Mouse (Mus musculus) hindbrain, embryonic 16.5 days (tissue): ENCODE results near the gene Mapkap1. TPM values are rescaled to one million over a fixed set of nuclear protein-coding genes. Genes with fewer than 3 reads are reported as not detected.
A peak's percentile ranks its signal among the peaks of the same experiment; 100 is the strongest.

Experiments used
- ATAC-seq: fragments of 200-750 bp; cut with Nextera tagmentation; 2 replicates; pipeline ENCODE4 v1.8.0; 2017; ENCODE audit warnings: moderate TSS enrichment, moderate library complexity
- H3K27ac ChIP-seq: fragments of 300-500 bp; sonication (generic); 2 replicates; pipeline ENCODE4 v1.5.1; 2014; ENCODE audit warnings: low read depth, mild to moderate bottlenecking, control low read depth, low read length, moderate library complexity
- H3K27me3 ChIP-seq: fragments of 300-500 bp; sonication (generic); replicated peaks from 2 replicates; pipeline ENCODE4 v1.6.1; 2014; ENCODE audit warnings: low read length; ENCODE audit not compliant: control insufficient read depth, insufficient read depth
- H3K36me3 ChIP-seq: fragments of 300-500 bp; sonication (generic); 2 replicates; pipeline ENCODE4 v1.6.1; 2014; ENCODE audit warnings: mild to moderate bottlenecking, low read length, moderate library complexity, mixed read lengths; ENCODE audit not compliant: control insufficient read depth, insufficient read depth
- H3K4me1 ChIP-seq: fragments of 300-500 bp; sonication (generic); 2 replicates; pipeline ENCODE4 v1.6.1; 2014; ENCODE audit warnings: low read depth, low read length; ENCODE audit not compliant: control insufficient read depth, insufficient read depth
- H3K4me2 ChIP-seq: fragments of 300-500 bp; sonication (generic); 2 replicates; pipeline ENCODE4 v1.6.1; 2014; ENCODE audit warnings: mild to moderate bottlenecking, low read length, control low read depth, moderate library complexity
- H3K4me3 ChIP-seq: fragments of 300-500 bp; sonication (generic); 2 replicates; pipeline ENCODE4 v1.5.1; 2014; ENCODE audit warnings: mild to moderate bottlenecking, low read length, control low read depth, moderate library complexity
- H3K9ac ChIP-seq: fragments of 300-500 bp; sonication (generic); 2 replicates; pipeline ENCODE4 v1.6.1; 2014; ENCODE audit warnings: low read depth, mild to moderate bottlenecking, control low read depth, low read length, moderate library complexity
- H3K9me3 ChIP-seq: fragments of 300-500 bp; sonication (generic); 2 replicates; pipeline ENCODE4 v1.6.1; 2014; ENCODE audit warnings: mild to moderate bottlenecking, low read length, moderate library complexity; ENCODE audit not compliant: control insufficient read depth
- WGBS: fragments of 180-500 bp; shearing (Covaris S2); extraction: QIAGEN DNeasy Blood & Tissue Kit; methylation state at CpG from one replicate; pipeline ENCODE4 v1.1.7; 2014; 5-methylcytosine and 5-hydroxymethylcytosine counted together
- polyA plus RNA-seq: library from polyadenylated mRNA; unstranded; fragments of >200 nt; fragmentation: Nextera tagmentation; extraction: Ambion mirVana; gene quantifications from 2 replicates; pipeline ENCODE4 v1.2.1, GENCODE M21; 2015

Gene Mapkap1
- polyA plus RNA-seq, 1 experiment from 2014 or later: 94.3 TPM

DNA sequence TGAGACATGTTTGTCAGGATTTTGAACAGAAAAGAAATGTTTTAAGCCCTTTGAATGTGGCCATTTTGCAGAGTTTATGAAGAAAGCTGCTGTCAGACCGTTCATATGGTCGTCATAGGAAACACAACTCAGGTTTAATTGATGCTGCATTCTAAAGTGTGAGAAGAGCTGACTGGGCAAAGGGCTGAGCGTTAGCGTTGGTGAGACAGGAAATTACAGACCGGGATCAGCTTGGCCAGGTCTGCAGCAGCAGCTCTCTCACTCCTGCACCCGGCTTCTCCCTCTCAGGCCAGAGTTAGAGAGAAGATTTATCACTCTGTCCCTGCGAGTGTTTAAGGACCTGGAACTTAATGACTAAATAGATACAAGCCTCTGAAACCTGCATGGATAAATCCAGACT, 194.2 kb downstream of the Mapkap1 start:
- no peaks in the 10 kb centered on the region for H3K9me3 ChIP-seq
- WGBS: 15% methylated on average over 7 of the region's 7 CpGs
- no peak overlapping the region for H3K4me3 ChIP-seq
- peak overlapping the region; percentile 38 for H3K9ac ChIP-seq
- H3K27me3 ChIP-seq: no peaks in the 10 kb centered on the region
- H3K36me3 ChIP-seq: no peaks in the 10 kb centered on the region
- no peak overlapping the region for H3K4me2 ChIP-seq
- ATAC-seq: no peak
- peaks cover 18% of the 10 kb centered on the region for H3K4me1 ChIP-seq
- no peak overlapping the region for H3K27ac ChIP-seq

DNA sequence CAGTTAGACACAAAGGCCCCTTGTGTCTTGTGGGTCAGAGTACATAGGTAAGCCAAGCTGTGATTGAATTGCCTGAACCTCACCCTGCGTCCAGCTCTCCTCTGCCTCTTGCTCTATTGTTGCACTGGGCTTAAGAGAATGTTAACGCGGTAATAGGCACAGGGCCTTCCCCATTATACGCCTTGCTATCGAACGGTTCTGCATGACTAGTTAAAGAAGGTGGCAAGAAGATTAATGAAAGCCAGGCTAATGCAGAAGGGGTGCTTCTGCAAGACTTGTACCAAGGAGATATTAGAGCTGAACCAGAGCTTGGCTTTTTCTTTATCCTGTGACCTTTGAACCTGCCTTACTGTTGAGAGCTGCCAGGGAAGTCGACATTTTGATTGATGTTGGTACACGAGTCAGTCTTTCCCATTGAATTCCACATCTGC, 195.6 kb downstream of the Mapkap1 start:
- no peaks in the 10 kb centered on the region for H3K9me3 ChIP-seq
- no peak overlapping the region for H3K4me3 ChIP-seq
- WGBS: 16% methylated on average over 8 of the region's 8 CpGs
- no peak for ATAC-seq
- no peak overlapping the region for H3K27ac ChIP-seq
- peaks cover 18% of the 10 kb centered on the region for H3K4me1 ChIP-seq
- no peak overlapping the region for H3K9ac ChIP-seq
- H3K4me2 ChIP-seq: no peak overlapping the region
- H3K27me3 ChIP-seq: no peaks in the 10 kb centered on the region
- H3K36me3 ChIP-seq: no peaks in the 10 kb centered on the region

GRCm38 (mm10) chr2:34602896-34603295, 196.3 kb downstream of the Mapkap1 start:
- Histone ChIP-seq H3K36me3 (no peaks in the 10 kb centered on the region), H3K27ac (no peak overlapping the region), H3K4me2 (no peak overlapping the region), H3K4me3 (no peak overlapping the region), H3K27me3 (no peaks in the 10 kb centered on the region), H3K9me3 (no peaks in the 10 kb centered on the region), H3K4me1 (peaks cover 18% of the 10 kb centered on the region), H3K9ac (no peak overlapping the region)
- WGBS: 64% methylated on average over 3 of the region's 3 CpGs
- no peak for ATAC-seq

- no peak overlapping the region for H3K9ac ChIP-seq
- H3K4me2 ChIP-seq: no peak overlapping the region
- peak; percentile 45; the same call in 1 of the 2 replicates for ATAC-seq
- H3K4me3 ChIP-seq: no peak overlapping the region
- 39% methylated on average over 14 of the region's 14 CpGs for WGBS
- no peak overlapping the region for H3K27ac ChIP-seq
- no peaks in the 10 kb centered on the region for H3K27me3 ChIP-seq
- H3K4me1 ChIP-seq: peaks cover 18% of the 10 kb centered on the region
- H3K36me3 ChIP-seq: no peaks in the 10 kb centered on the region
- no peaks in the 10 kb centered on the region for H3K9me3 ChIP-seq
Measured at GRCm38 (mm10) chr2:34603653-34604214, 197.2 kb downstream of the Mapkap1 start.

DNA sequence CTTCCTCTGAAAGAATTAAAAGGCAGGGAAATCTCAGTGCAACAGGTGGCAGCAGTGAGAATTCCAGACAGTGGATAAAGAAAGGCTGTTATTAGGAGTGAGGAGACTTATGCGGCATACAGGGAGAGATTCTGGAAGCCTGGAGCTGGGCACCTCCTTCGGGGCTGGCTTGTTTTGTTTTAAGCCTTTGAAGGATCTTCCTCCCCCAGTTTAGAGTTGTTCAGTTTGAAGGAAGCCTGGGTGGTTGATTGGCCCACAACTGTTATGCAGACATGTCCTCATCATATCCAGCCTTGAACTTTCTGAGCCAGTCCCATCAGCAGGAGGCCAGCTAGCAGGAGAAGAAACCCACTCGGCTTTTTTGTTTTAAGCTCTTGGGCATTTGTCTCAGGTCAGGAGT, 198.5 kb downstream of the Mapkap1 start:
- Histone ChIP-seq H3K4me1 (peaks cover 21% of the 10 kb centered on the region), H3K9ac (no peak overlapping the region), H3K9me3 (no peaks in the 10 kb centered on the region), H3K27me3 (no peaks in the 10 kb centered on the region), H3K36me3 (no peaks in the 10 kb centered on the region), H3K4me2 (no peak overlapping the region), H3K27ac (no peak overlapping the region), H3K4me3 (no peak overlapping the region)
- WGBS: 46% methylated on average over 3 of the region's 3 CpGs
- ATAC-seq: no peak

DNA sequence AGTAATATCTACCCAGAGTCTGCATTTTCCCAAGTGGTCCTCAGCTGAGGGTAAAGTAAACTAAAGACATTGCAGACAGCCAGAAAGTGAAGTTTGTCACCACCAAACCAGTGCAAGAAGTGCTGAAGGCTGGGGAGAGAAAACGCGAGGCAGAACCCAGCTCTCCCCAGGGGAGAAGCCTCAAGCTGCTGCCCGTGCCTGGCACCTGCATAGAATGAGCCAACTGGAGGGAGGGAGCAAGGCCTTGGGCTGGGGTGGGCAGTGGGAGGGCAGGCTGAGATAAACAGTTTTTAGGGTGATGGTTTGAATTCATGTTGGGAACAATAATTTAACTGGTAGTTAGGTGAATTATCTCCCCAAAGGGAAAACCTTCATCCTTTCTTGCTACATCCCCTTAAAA, 202.3 kb downstream of the Mapkap1 start:
- WGBS: 41% methylated on average over 3 of the region's 3 CpGs
- Histone ChIP-seq H3K4me3 (no peak overlapping the region), H3K9ac (no peak overlapping the region), H3K4me1 (peaks cover 7% of the 10 kb centered on the region), H3K27me3 (no peaks in the 10 kb centered on the region), H3K9me3 (no peaks in the 10 kb centered on the region; the same call in 1 of the 2 replicates), H3K27ac (no peak overlapping the region), H3K4me2 (no peak overlapping the region), H3K36me3 (no peaks in the 10 kb centered on the region)
- ATAC-seq: no peak

DNA sequence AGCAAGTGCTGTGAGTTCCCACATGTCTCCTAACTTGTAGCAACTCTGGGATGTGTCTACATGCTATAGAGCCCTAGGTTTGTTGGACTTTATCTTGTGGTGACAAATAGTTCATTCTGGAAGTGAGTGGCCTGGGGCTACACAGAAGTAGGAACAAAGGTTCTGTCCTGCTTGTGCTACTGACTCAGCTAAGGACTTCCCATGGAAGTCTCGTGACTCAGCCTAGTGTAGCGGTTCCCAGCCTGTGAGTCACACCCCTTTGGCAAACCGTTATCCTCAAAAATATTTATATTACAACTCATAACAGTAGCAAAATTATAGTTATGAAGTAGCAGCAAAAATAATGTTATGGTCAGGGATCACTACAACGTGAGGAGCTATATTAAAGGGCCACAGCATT, 202.9 kb downstream of the Mapkap1 start:
- ATAC-seq: no peak
- WGBS: 95% methylated on average over 4 of the region's 4 CpGs
- Histone ChIP-seq H3K4me2 (no peak overlapping the region), H3K9ac (no peak overlapping the region), H3K4me1 (peaks cover 3% of the 10 kb centered on the region; the same call in 1 of the 2 replicates), H3K36me3 (no peaks in the 10 kb centered on the region), H3K27me3 (no peaks in the 10 kb centered on the region), H3K27ac (no peak overlapping the region), H3K4me3 (no peak overlapping the region), H3K9me3 (no peaks in the 10 kb centered on the region; the same call in 1 of the 2 replicates)

DNA sequence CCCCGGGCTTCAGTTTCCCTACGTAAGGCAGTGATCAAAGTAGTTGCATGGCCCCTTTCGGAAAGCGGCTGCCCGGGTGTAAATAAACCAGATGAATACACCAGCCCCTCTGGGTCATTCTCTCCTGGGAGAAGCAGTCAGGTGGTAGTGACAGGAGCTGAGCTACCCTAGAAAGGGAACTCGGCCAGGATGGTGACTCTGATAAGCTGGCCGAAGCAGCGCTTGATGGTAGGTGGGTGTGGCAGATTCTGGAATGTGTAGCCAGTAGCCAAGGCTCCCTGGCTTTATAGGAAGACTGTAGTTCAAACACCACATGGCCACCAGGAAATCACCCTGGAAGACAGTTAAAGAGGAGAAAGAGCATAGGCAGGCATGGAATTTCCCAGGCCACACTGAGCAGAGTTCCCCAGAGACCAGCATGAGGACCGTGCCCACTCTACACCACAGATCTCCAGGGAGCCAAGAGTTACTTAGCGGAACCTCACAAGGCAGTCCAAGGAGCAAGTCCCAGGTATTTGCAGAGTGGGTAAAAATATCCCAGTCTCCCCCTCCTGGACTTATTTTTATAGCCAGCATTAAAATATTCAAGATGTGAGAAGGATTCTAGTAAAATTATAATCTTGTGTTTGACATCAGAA, 214.3 kb downstream of the Mapkap1 start:
- no peaks in the 10 kb centered on the region for H3K27me3 ChIP-seq
- peaks cover 12% of the 10 kb centered on the region for H3K4me1 ChIP-seq
- peaks cover 5% of the 10 kb centered on the region; the same call in 1 of the 2 replicates for H3K36me3 ChIP-seq
- H3K27ac ChIP-seq: no peak overlapping the region
- H3K4me3 ChIP-seq: no peak overlapping the region
- no peak overlapping the region for H3K9ac ChIP-seq
- WGBS: 82% methylated on average over 10 of the region's 10 CpGs
- no peaks in the 10 kb centered on the region for H3K9me3 ChIP-seq
- H3K4me2 ChIP-seq: no peak overlapping the region
- ATAC-seq: no peak

DNA sequence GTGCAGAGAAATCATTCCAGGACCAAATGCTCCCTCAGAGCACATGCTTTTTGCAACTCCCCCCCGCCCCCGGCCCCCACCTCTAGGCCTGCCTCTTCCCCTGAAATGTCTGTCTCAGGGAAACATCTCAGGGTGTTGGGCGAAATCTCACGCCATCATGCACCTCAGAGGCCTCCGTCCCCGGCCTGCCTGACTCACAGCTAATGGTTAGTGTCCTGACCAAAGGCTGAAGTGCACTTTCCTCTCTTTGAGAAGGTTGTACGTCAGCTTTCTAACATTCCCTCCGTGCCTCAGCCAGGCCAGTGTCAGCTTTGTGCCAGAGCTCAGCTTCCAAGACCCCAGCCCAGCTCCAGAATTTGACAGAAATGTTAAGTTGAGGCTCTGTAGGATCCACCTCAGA, 214.9 kb downstream of the Mapkap1 start:
- Histone ChIP-seq H3K9me3 (no peaks in the 10 kb centered on the region), H3K4me1 (peaks cover 12% of the 10 kb centered on the region), H3K36me3 (peaks cover 5% of the 10 kb centered on the region; the same call in 1 of the 2 replicates), H3K4me2 (no peak overlapping the region), H3K27me3 (no peaks in the 10 kb centered on the region), H3K4me3 (no peak overlapping the region), H3K9ac (no peak overlapping the region), H3K27ac (no peak overlapping the region)
- WGBS: 92% methylated on average over 8 of the region's 8 CpGs
- no peak for ATAC-seq
